Mouse (Mus musculus) neural tube, embryonic 11.5 days (tissue): ENCODE results near the gene Bloc1s4. TPM values are rescaled to one million over a fixed set of nuclear protein-coding genes. Genes with fewer than 3 reads are reported as not detected.

Source experiments
- ATAC-seq: fragments of 200-750 bp; cut with Nextera tagmentation; 2 replicates; pipeline ENCODE4 v1.8.0; 2017; ENCODE audit warnings: moderate number of reproducible peaks, mild to moderate bottlenecking, moderate TSS enrichment, moderate library complexity; ENCODE audit not compliant: insufficient read depth, low FRiP score, low TSS enrichment
- DNase-seq: peaks from one replicate; pipeline ENCODE4 v3.0.0-alpha.2; 2015; ENCODE audit warnings: low spot score
- H3K27ac ChIP-seq: fragments of 300-500 bp; sonication (generic); 2 replicates; pipeline ENCODE4 v1.5.1; 2014; ENCODE audit warnings: low read depth, mild to moderate bottlenecking, low read length
- H3K27me3 ChIP-seq: fragments of 300-500 bp; sonication (generic); 2 replicates; pipeline ENCODE4 v1.6.1; 2014; ENCODE audit warnings: mild to moderate bottlenecking, low read length, mixed read lengths; ENCODE audit not compliant: control insufficient read depth, insufficient read depth
- H3K36me3 ChIP-seq: fragments of 300-500 bp; sonication (generic); 2 replicates; pipeline ENCODE4 v1.6.1; 2014; ENCODE audit warnings: mild to moderate bottlenecking, low read length, moderate library complexity, mixed read lengths; ENCODE audit not compliant: control insufficient read depth, insufficient read depth
- H3K4me1 ChIP-seq: fragments of 300-500 bp; sonication (generic); 2 replicates; pipeline ENCODE4 v1.6.1; 2014; ENCODE audit warnings: low read length, mixed read lengths; ENCODE audit not compliant: control insufficient read depth, insufficient read depth
- H3K4me2 ChIP-seq: fragments of 300-500 bp; sonication (generic); 2 replicates; pipeline ENCODE4 v1.6.1; 2014; ENCODE audit warnings: low read depth, mild to moderate bottlenecking, moderate library complexity
- H3K4me3 ChIP-seq: fragments of 300-500 bp; sonication (generic); 2 replicates; pipeline ENCODE4 v1.5.1; 2014; ENCODE audit warnings: low read depth, low read length
- H3K9ac ChIP-seq: fragments of 300-500 bp; sonication (generic); 2 replicates; pipeline ENCODE4 v1.6.1; 2014; ENCODE audit warnings: mild to moderate bottlenecking, low read length
- H3K9me3 ChIP-seq: fragments of 300-500 bp; sonication (generic); 2 replicates; pipeline ENCODE4 v1.6.1; 2016; ENCODE audit warnings: low read length; ENCODE audit not compliant: control insufficient read depth
- WGBS: fragments of 180-500 bp; shearing (Covaris S2); extraction: QIAGEN DNeasy Blood & Tissue Kit; methylation state at CpG from one replicate; pipeline ENCODE4 v1.1.7; 2014; 5-methylcytosine and 5-hydroxymethylcytosine counted together
- polyA plus RNA-seq: library from polyadenylated mRNA; unstranded; fragments of >200 nt; fragmentation: Nextera tagmentation; extraction: Ambion mirVana; gene quantifications from 2 replicates; pipeline ENCODE4 v1.2.1, GENCODE M21; 2014

Gene Bloc1s4
- polyA plus RNA-seq, 1 experiment from 2014 or later, result 27.0 TPM

DNA sequence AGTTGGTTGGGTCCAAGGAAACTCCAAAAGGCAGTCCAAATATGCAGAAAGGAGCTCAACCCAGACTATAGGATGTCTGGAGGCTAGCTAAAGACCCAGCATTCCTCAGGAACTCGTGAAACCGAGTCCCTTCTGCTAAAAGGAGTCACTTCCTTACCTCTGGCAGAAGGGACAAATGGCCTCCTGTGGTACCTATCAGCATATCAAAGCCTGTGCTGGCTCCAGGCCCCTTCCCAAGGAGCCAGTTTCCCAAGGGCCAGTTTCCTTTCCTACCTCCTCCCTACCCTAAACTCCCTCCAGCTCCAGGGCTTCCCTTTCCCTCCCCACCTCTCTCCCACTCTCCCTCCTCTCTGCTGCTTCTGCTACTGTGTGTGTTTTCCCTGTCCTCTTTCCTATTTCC, 28.7 kb upstream of the Bloc1s4 start:
- Histone ChIP-seq H3K27ac (no peak overlapping the region), H3K4me2 (no peak overlapping the region), H3K4me1 (no peaks in the 10 kb centered on the region), H3K36me3 (no peaks in the 10 kb centered on the region), H3K27me3 (no peaks in the 10 kb centered on the region), H3K9me3 (peaks cover 3% of the 10 kb centered on the region; the same call in 1 of the 2 replicates), H3K4me3 (no peak overlapping the region), H3K9ac (no peak overlapping the region)
- 11% methylated on average over 2 of the region's 2 CpGs for WGBS
- ATAC-seq, result no peak
- no peak for DNase-seq

DNA sequence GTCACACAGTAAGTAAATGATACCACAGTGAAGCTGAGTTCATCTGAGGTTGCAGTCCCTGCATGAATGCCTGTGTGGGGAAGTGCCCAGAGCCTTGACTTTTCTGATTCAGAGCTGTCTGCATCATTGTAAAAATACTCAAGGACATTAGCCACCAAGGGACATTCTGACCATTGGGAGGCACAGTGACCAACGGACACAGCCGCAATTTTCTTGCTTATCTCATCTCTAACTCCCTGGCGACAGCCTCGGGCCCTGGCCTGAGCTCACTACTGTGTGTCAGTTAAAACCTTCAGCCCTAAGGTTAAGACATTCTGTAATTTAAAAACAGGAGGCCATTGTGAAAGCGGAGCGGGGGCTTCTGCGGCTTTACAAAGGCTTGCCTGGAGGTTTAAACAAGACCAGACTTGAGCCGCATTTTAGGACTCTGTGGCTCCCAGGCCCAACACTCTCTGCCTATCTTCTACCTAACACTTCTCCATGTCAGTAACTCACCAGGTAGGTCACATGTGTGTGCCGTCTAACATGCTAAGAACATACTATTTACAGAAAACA, 27.6 kb upstream of the Bloc1s4 start:
- Histone ChIP-seq H3K4me1 (no peaks in the 10 kb centered on the region), H3K27me3 (no peaks in the 10 kb centered on the region), H3K9me3 (peaks cover 3% of the 10 kb centered on the region; the same call in 1 of the 2 replicates), H3K9ac (no peak overlapping the region), H3K4me3 (no peak overlapping the region), H3K27ac (no peak overlapping the region), H3K4me2 (no peak overlapping the region), H3K36me3 (no peaks in the 10 kb centered on the region)
- DNase-seq (no peak), ATAC-seq (no peak)
- WGBS, result 48% methylated on average over 9 of the region's 9 CpGs

DNA sequence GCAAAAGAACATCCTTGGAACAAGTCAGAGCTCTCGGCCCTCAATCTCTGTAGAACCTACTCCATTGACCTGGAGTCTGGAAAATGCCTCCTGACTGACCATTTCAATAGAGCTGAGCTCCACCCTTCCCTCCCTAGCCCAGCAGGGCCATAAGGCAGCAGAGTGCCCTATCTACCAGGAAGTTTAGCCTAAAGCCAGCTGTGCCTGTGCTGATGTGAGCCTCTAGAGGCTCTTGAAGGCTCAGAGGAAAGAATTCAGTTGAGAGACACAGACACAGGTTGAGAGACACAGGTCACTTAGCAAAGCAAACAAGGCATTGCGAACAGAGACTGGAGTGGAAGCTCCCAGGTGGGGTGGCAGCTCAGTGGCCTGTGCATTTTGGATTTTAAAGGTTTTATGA, 26.9 kb upstream of the Bloc1s4 start:
- Histone ChIP-seq H3K4me2 (no peak overlapping the region), H3K36me3 (no peaks in the 10 kb centered on the region), H3K9me3 (peaks cover 3% of the 10 kb centered on the region; the same call in 1 of the 2 replicates), H3K9ac (no peak overlapping the region), H3K4me1 (no peaks in the 10 kb centered on the region), H3K27ac (no peak overlapping the region), H3K27me3 (no peaks in the 10 kb centered on the region), H3K4me3 (no peak overlapping the region)
- 72% methylated on average over 2 of the region's 2 CpGs for WGBS
- no peak for ATAC-seq
- no peak for DNase-seq

DNA sequence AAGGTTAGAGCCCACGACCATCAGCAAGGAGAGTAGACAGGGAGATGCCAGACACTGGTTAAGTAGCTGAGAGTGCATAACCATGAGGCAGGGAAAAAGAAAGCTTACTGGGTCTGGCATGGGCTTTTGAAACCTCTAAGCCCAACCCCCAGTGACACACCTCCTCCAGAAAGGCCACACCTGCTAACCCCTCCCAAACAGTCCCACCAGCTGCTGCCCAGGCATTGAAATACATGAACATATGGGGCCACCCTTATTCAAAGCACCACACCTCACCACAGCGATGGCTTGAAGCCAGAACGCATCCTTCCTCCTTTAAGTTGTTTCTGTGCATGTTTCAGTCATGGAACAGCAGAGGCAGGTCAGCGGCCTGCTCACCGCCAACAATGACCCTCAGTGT, 24.1 kb upstream of the Bloc1s4 start:
- 76% methylated on average over 5 of the region's 5 CpGs for WGBS

DNA sequence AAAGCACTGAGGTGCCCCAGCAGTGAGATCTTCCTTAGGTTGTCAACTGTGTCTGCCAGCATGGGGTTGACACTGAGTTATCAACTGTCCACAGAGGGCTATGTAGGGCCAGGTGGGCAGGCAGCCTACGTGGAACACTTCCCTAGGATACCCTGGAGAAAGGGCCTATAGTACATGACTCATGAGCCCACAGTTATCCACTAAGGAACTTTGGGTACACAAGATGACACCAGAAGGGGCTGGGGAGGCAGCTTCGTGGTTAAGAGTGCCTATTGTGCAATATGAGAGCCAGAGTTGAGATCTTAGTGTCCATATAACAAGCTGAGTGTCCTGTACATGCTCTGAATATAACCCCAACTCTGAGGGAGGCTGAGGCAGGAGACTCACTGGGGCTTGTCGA, 21.2 kb upstream of the Bloc1s4 start:
- Histone ChIP-seq H3K9ac (no peak overlapping the region), H3K36me3 (no peaks in the 10 kb centered on the region), H3K4me3 (no peak overlapping the region), H3K9me3 (no peaks in the 10 kb centered on the region), H3K4me2 (no peak overlapping the region), H3K27me3 (no peaks in the 10 kb centered on the region), H3K4me1 (peaks cover 10% of the 10 kb centered on the region), H3K27ac (no peak overlapping the region)
- WGBS, result 69% methylated on average over 3 of the region's 3 CpGs
- no peak for DNase-seq
- no peak for ATAC-seq

More for the DNA sequence above, 24.1 kb upstream of the Bloc1s4 start:
- Histone ChIP-seq H3K4me2 (no peak overlapping the region), H3K4me3 (no peak overlapping the region), H3K9ac (no peak overlapping the region), H3K27ac (no peak overlapping the region), H3K4me1 (peaks cover under 1% of the 10 kb centered on the region; the same call in 1 of the 2 replicates), H3K9me3 (no peaks in the 10 kb centered on the region), H3K27me3 (no peaks in the 10 kb centered on the region), H3K36me3 (no peaks in the 10 kb centered on the region)
- DNase-seq (no peak), ATAC-seq (no peak)

DNA sequence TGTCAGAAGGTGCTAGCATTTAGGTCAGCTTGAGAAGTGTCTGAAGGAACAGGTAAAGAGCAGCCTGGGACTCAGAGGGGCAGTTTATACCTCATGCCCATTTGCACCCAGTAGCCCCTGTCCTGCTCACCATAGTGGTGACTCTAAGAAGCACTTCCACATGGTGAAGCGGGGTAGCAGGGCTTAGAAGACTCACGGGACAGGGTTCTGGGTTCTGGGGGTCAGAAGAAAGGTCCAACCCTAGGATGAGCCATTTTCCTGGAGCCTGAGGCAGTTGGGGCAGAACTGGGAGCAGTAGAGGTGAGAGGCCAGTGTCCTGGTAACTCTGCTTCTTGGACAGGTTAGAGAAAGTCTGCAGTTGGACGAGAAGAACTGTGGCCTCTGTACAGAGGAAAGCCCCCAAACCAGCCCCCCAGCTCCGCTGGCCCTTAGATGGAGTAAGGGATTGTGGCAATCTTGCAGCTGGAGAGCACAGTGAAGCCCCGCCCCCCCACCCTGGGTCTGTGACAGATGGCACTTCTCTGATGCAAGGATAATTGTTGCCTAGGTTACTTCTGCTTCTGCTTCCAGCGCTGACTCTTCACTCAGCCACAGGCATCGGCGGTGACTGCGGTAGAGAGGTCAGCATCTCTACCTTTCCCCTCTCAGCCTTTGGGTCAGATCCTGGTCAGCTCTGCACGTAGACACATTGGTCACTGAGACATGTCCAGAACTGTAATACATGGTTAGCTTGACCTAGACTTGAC, 18.7 kb upstream of the Bloc1s4 start:
- peaks cover 10% of the 10 kb centered on the region for H3K4me1 ChIP-seq
- peak; percentile 54 for DNase-seq
- H3K4me3 ChIP-seq, result no peak overlapping the region
- no peak overlapping the region for H3K9ac ChIP-seq
- no peaks in the 10 kb centered on the region for H3K9me3 ChIP-seq
- WGBS, result 31% methylated on average over 10 of the region's 10 CpGs
- no peaks in the 10 kb centered on the region for H3K36me3 ChIP-seq
- ATAC-seq, result peak; percentile 81
- H3K27me3 ChIP-seq, result no peaks in the 10 kb centered on the region
- no peak overlapping the region for H3K4me2 ChIP-seq
- no peak overlapping the region for H3K27ac ChIP-seq

DNA sequence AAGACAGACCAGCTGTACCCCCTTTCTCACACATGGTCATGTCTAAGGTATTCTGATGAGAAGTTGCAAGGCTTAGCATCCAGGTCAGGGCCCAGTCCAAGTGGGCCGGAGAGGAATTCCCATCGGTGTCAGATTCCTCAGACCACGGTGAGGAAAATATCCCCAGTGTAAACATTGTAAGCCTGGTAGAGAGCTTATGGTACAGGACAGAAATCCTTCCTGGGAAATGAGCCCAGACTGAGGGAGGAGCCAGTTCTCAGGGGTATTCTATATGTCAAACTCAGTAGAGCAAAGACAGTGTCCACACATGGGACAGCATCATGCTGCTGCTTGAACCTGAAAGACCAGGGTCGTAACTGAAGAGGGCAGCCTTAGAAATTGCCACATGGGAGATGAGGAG, 11.4 kb upstream of the Bloc1s4 start:
- ATAC-seq (no peak), DNase-seq (no peak)
- Histone ChIP-seq H3K27me3 (no peaks in the 10 kb centered on the region), H3K9ac (no peak overlapping the region), H3K36me3 (no peaks in the 10 kb centered on the region), H3K9me3 (no peaks in the 10 kb centered on the region), H3K4me2 (no peak overlapping the region), H3K4me3 (no peak overlapping the region), H3K4me1 (no peaks in the 10 kb centered on the region), H3K27ac (no peak overlapping the region)
- 65% methylated on average over 4 of the region's 4 CpGs for WGBS

DNA sequence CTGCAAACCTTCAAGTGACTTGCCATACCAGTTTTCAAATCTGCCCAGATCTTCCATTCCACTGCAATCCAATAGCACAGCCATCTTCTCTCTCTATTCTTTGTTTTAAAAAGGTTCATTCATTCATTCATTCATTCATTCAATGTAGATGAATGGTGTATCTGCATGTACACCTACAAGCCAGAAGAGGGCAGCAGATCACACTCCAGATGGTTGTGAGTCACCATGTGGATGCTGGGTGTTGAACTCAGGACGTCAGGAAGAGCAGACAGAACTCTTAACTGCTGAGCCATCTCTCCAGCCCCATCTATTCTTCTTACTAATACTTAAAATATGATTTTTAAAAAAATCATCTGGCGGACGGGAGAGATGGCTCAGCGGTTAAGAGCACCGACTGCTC, 8.6 kb upstream of the Bloc1s4 start:
- no peaks in the 10 kb centered on the region for H3K36me3 ChIP-seq
- no peak overlapping the region for H3K27ac ChIP-seq
- no peak overlapping the region for H3K4me3 ChIP-seq
- H3K9ac ChIP-seq, result no peak overlapping the region
- ATAC-seq (no peak), DNase-seq (no peak)
- no peaks in the 10 kb centered on the region for H3K27me3 ChIP-seq
- H3K4me2 ChIP-seq, result no peak overlapping the region
- no peaks in the 10 kb centered on the region for H3K4me1 ChIP-seq
- H3K9me3 ChIP-seq, result no peaks in the 10 kb centered on the region
- 68% methylated on average over 5 of the region's 5 CpGs for WGBS
